Mouse (Mus musculus): ENCODE results near the gene Tbc1d32.

- no peak for TF ChIP-seq GATA1 (IDR thresholded peaks at IDR 0.05; ENCODE audit: borderline replicate concordance, low read length)
- TF ChIP-seq FLI1 (IDR thresholded peaks at IDR 0.05; ENCODE audit: low read length) = no peak
Observed at GRCm38 (mm10) chr10:56024579-56024978, 203.9 kb downstream of the Tbc1d32 start.

Measured in megakaryocyte, embryonic 14.5 days (primary cell).